Mouse (Mus musculus) CH12.LX (cell line): ENCODE data around the gene Ptpn14.

ENCODE experiments used
- BHLHE40 ChIP-seq: IDR thresholded peaks from 2 replicates; pipeline ENCODE4 v1.6.1; 2011; ENCODE audit warnings: mild to moderate bottlenecking, low read depth, low read length, improper control_type of control experiment
- CHD2 ChIP-seq: IDR thresholded peaks from 2 replicates; pipeline ENCODE4 v1.6.1; 2011; ENCODE audit warnings: low read length, improper control_type of control experiment
- CTCF ChIP-seq, 2 experiments: IDR thresholded peaks in 1 of 2; conservative IDR thresholded peaks in 1 of 2; 2 replicates each; pipeline ENCODE4 v1.5.1; 2011 to 2012; ENCODE audit warnings: low read depth in 2 of 2, low read length in 2 of 2, improper control_type of control experiment in 1 of 2, inconsistent platforms in 1 of 2, mild to moderate bottlenecking in 1 of 2, moderate library complexity in 1 of 2
- E2F4 ChIP-seq: IDR thresholded peaks from 2 replicates; pipeline ENCODE4 v1.6.1; 2011; ENCODE audit warnings: low read depth, low read length, improper control_type of control experiment; ENCODE audit not compliant: insufficient replicate concordance
- EP300 ChIP-seq: IDR thresholded peaks from 2 replicates; pipeline ENCODE4 v1.6.1; 2011; ENCODE audit warnings: low read length, improper control_type of control experiment
- GABPA ChIP-seq: IDR thresholded peaks from 2 replicates; pipeline ENCODE4 v1.6.1; 2012; ENCODE audit warnings: low read depth, low read length, improper control_type of control experiment, inconsistent platforms; ENCODE audit not compliant: insufficient replicate concordance
- HCFC1 ChIP-seq: IDR thresholded peaks from 2 replicates; pipeline ENCODE4 v1.6.1; 2012; ENCODE audit warnings: low read depth, mild to moderate bottlenecking, inconsistent platforms, low read length, improper control_type of control experiment
- KAT2A ChIP-seq: IDR thresholded peaks from 2 replicates; pipeline ENCODE4 v1.6.1; 2012; ENCODE audit warnings: low read length, improper control_type of control experiment, inconsistent platforms; ENCODE audit not compliant: insufficient replicate concordance
- MAFK ChIP-seq: IDR thresholded peaks from 2 replicates; pipeline ENCODE4 v1.6.1; 2011; ENCODE audit warnings: low read length, improper control_type of control experiment; ENCODE audit not compliant: insufficient replicate concordance
- POLR2A ChIP-seq: IDR thresholded peaks from 2 replicates; pipeline ENCODE4 v1.6.1; 2011; ENCODE audit warnings: low read depth, mild to moderate bottlenecking, improper control_type of control experiment, low read length
- RAD21 ChIP-seq: IDR thresholded peaks from 2 replicates; pipeline ENCODE4 v1.6.1; 2011; ENCODE audit warnings: low read depth, mild to moderate bottlenecking, low read length, improper control_type of control experiment, moderate library complexity
- ZC3H11A ChIP-seq: IDR thresholded peaks from 2 replicates; pipeline ENCODE4 v1.6.1; 2012; ENCODE audit warnings: low read depth, mild to moderate bottlenecking, inconsistent platforms, low read length, improper control_type of control experiment

- no peak for TF ChIP-seq GABPA
- no peak for TF ChIP-seq CTCF (conservative IDR thresholded peaks at IDR 0.05 in 1 of 2, IDR thresholded peaks at IDR 0.05 in 1 of 2; ENCODE audit: low read depth in 2 of 2, low read length in 2 of 2)
- no peak for TF ChIP-seq ZC3H11A
- TF ChIP-seq POLR2A = no peak
- no peak for TF ChIP-seq CHD2
- TF ChIP-seq HCFC1 = no peak
- TF ChIP-seq EP300 = no peak
- no peak for TF ChIP-seq E2F4
- TF ChIP-seq RAD21 = no peak
- TF ChIP-seq KAT2A = no peak
- no peak for TF ChIP-seq MAFK
- TF ChIP-seq BHLHE40 = no peak
These were observed 130.3 kb downstream of the Ptpn14 start for GRCm38 (mm10) chr1:189858377-189858776.
